Mouse (Mus musculus) C2C12 (cell line): ENCODE results near the gene Parp11.

ENCODE experiments used
- CEBPB ChIP-seq: IDR thresholded peaks from one replicate; pipeline ENCODE4 v1.6.1; 2011; ENCODE audit warnings: low read depth, mild to moderate bottlenecking, control low read depth, moderate library complexity
- CTCF ChIP-seq: IDR thresholded peaks from one replicate; pipeline ENCODE4 v1.5.1; 2011; ENCODE audit not compliant: control insufficient read depth, insufficient read depth, insufficient read length
- FOSL1 ChIP-seq: IDR thresholded peaks from one replicate; pipeline ENCODE4 v1.8.0; 2011; ENCODE audit warnings: mild to moderate bottlenecking, low read length; ENCODE audit not compliant: poor library complexity, insufficient read depth, severe bottlenecking
- MAX ChIP-seq: IDR thresholded peaks from one replicate; pipeline ENCODE4 v1.6.1; 2011; ENCODE audit warnings: mild to moderate bottlenecking, control low read depth
- USF1 ChIP-seq: IDR thresholded peaks from one replicate; pipeline ENCODE4 v1.6.1; 2011; ENCODE audit warnings: low read depth, mild to moderate bottlenecking, control low read depth, moderate library complexity

- TF ChIP-seq FOSL1 (no peak), CTCF (peak; percentile 6), USF1 (no peak), CEBPB (no peak), MAX (no peak)
Observed at GRCm38 (mm10) chr6:127524442-127524841, 77.8 kb downstream of the Parp11 start.
